Mouse (Mus musculus): ENCODE data around the gene Wnk4. TPM values are rescaled to one million over a fixed set of nuclear protein-coding genes. Genes with fewer than 3 reads are reported as not detected.
A peak's percentile ranks its signal among the peaks of the same experiment; 100 is the strongest.
"Not testable (repeated sequence)": the region's sequence is repeated elsewhere in the genome, so short reads cannot be mapped to it uniquely, and the experiment has no call there.

Gene Wnk4
- total RNA-seq, 2 experiments from 2014 or later, result 7.0 to 11.7 TPM

GRCm38 (mm10) chr11:101311083-101311482 is 50.7 kb downstream of the Wnk4 start:
- intact Hi-C loops (cut with DNase I), result no loop called here
- no peak for DNase-seq

GRCm38 (mm10) chr11:101312150-101312549 is 51.8 kb downstream of the Wnk4 start:
- no peak for DNase-seq
- intact Hi-C loops (cut with DNase I), result no loop called here

- intact Hi-C loops (cut with DNase I), result no loop called here
- no peak for DNase-seq
Measured at GRCm38 (mm10) chr11:101314567-101314966, 54.2 kb downstream of the Wnk4 start.

GRCm38 (mm10) chr11:101315082-101315650 is 54.8 kb downstream of the Wnk4 start:
- DNase-seq, result no peak
- intact Hi-C loops (cut with DNase I), result no loop called here

GRCm38 (mm10) chr11:101315665-101316500 is 55.5 kb downstream of the Wnk4 start, which contains the start of gene Psme3:
TSS of gene Psme3 (plus strand) at chr11:101316213.
- intact Hi-C loops (cut with DNase I), result no loop called here
- DNase-seq, result peak; percentile 92 to 95

GRCm38 (mm10) chr11:101316501-101316917 is 56.1 kb downstream of the Wnk4 start:
- intact Hi-C loops (cut with DNase I), result no loop called here
- DNase-seq, result peak in 1 of 2 experiments; percentile 42

- intact Hi-C loops (cut with DNase I), result loop anchor here (1.0 kb wide), 1 partner anchor 72 kb away; no protein-coding TSS in a partner anchor
- peak; percentile 81 to 85 for DNase-seq
Measured at GRCm38 (mm10) chr11:101323609-101324008, 63.2 kb downstream of the Wnk4 start.

- intact Hi-C loops (cut with DNase I), result loop anchor here (5.0 kb wide), 1 partner anchor 38 kb away; no protein-coding TSS in a partner anchor
- no peak for DNase-seq
Measured at GRCm38 (mm10) chr11:101324763-101325162, 64.4 kb downstream of the Wnk4 start, which contains the start of gene Aoc2. TSS of gene Aoc2 (plus strand) at chr11:101325063.

GRCm38 (mm10) chr11:101325201-101325600 is 64.8 kb downstream of the Wnk4 start:
- DNase-seq, result not testable (repeated sequence)
- intact Hi-C loops (cut with DNase I), result loop anchor here (5.0 kb wide), 1 partner anchor 37 kb away; no protein-coding TSS in a partner anchor

GRCm38 (mm10) chr11:101326147-101326546 is 65.8 kb downstream of the Wnk4 start:
- DNase-seq, result no peak
- intact Hi-C loops (cut with DNase I), result loop anchor here (5.0 kb wide), 1 partner anchor 36 kb away; no protein-coding TSS in a partner anchor

Other genes with a start within 250 kb of the Wnk4 start
- 10 to 100 TPM in 1 of 2 experiments, 1 to 10 TPM in 1; 7.2 to 10.1 TPM for gene Naglu, start 190.6 kb upstream of the Wnk4 start, total RNA-seq (2021)
- gene Hsd17b1, start 182.2 kb upstream of the Wnk4 start, total RNA-seq (2021), result under 1 TPM; 0.32 to 0.41 TPM
- 10 to 100 TPM; 16.8 to 21.4 TPM for gene Coasy, start 178.0 kb upstream of the Wnk4 start, total RNA-seq (2021)
- 10 to 100 TPM; 17.4 to 17.6 TPM for gene Mlx, start 173.3 kb upstream of the Wnk4 start, total RNA-seq (2021)
- 1 to 10 TPM; 2.0 to 2.2 TPM for gene Psmc3ip, start 165.1 kb upstream of the Wnk4 start, total RNA-seq (2021)
- 10 to 100 TPM; 37.7 to 40.0 TPM for gene Retreg3, start 140.7 kb upstream of the Wnk4 start, total RNA-seq (2021)
- 10 to 100 TPM; 20.9 to 25.8 TPM for gene Tubg1, start 140.6 kb upstream of the Wnk4 start, total RNA-seq (2021)
- 1 to 10 TPM; 2.2 to 2.9 TPM for gene Tubg2, start 104.7 kb upstream of the Wnk4 start, total RNA-seq (2021)
- 1 to 10 TPM; 1.4 to 2.1 TPM for gene Cntnap1, start 90.0 kb upstream of the Wnk4 start, total RNA-seq (2021)
- gene Plekhh3, start 89.2 kb upstream of the Wnk4 start, total RNA-seq (2021), result 10 to 100 TPM; 26.6 to 26.9 TPM
- gene Ccr10, start 85.1 kb upstream of the Wnk4 start, total RNA-seq (2021), result not detected
- gene Ezh1, start 34.1 kb upstream of the Wnk4 start, total RNA-seq (2021), result 10 to 100 TPM; 24.0 to 27.5 TPM
- 100 to 1,000 TPM; 149 to 167 TPM for gene Ramp2, start 14.5 kb upstream of the Wnk4 start, total RNA-seq (2021)
- 10 to 100 TPM; 76.4 to 81.0 TPM for gene Vps25, start 6.9 kb upstream of the Wnk4 start, total RNA-seq (2021)
- gene Cntd1, start 18.4 kb downstream of the Wnk4 start, total RNA-seq (2021), result under 1 TPM; 0.24 to 0.39 TPM
- 10 to 100 TPM; 84.0 to 89.7 TPM for gene Coa3, start 18.5 kb downstream of the Wnk4 start, total RNA-seq (2021)
- gene Becn1, start 41.7 kb downstream of the Wnk4 start, total RNA-seq (2021), result 10 to 100 TPM; 90.0 to 96.3 TPM
- 10 to 100 TPM; 80.9 to 96.0 TPM for gene Psme3, start 55.6 kb downstream of the Wnk4 start, total RNA-seq (2021)
- 1 to 10 TPM; 3.1 to 3.2 TPM for gene Aoc2, start 64.5 kb downstream of the Wnk4 start, total RNA-seq (2021)
- gene Aoc3, start 70.0 kb downstream of the Wnk4 start, total RNA-seq (2021), result 10 to 100 TPM; 36.9 to 42.0 TPM
- not detected for gene G6pc, start 107.0 kb downstream of the Wnk4 start, total RNA-seq (2021)
- gene Aarsd1, start 157.0 kb downstream of the Wnk4 start, total RNA-seq (2021), result 10 to 100 TPM; 14.2 to 21.3 TPM
- 10 to 100 TPM in 1 of 2 experiments, 1 to 10 TPM in 1; 3.2 to 11.2 TPM for gene Gm27029, start 164.2 kb downstream of the Wnk4 start, total RNA-seq (2021)
- 10 to 100 TPM; 10.8 to 11.1 TPM for gene Rundc1, start 164.5 kb downstream of the Wnk4 start, total RNA-seq (2021)
- gene Ptges3l, start 164.8 kb downstream of the Wnk4 start, total RNA-seq (2021), result 10 to 100 TPM; 60.2 to 61.2 TPM
- gene Rpl27, start 181.7 kb downstream of the Wnk4 start, total RNA-seq (2021), result 10 to 100 TPM; 49.7 to 52.9 TPM
- 10 to 100 TPM; 12.2 TPM for gene Ifi35, start 187.8 kb downstream of the Wnk4 start, total RNA-seq (2021)
- gene Rnd2, start 204.4 kb downstream of the Wnk4 start, total RNA-seq (2021), result 1 to 10 TPM; 5.9 to 6.7 TPM
- 10 to 100 TPM; 31.8 to 33.0 TPM for gene Vat1, start 205.7 kb downstream of the Wnk4 start, total RNA-seq (2021)

Data from heart, postnatal 14 days (tissue).